Mouse (Mus musculus) layer of hippocampus, adult 11-12 months (tissue): ENCODE data around the gene Klhl42.

Experiments
- DNase-seq: peaks from one replicate; pipeline ENCODE4 v3.0.0; 2022; ENCODE audit warnings: low spot score

The Klhl42 gene

GRCm38 (mm10) chr6:147091136-147092120 lies at the start of gene Klhl42:
Klhl42 (plus strand) TSS chr6:147091379.
- DNase-seq, result peak; percentile 64

DNA sequence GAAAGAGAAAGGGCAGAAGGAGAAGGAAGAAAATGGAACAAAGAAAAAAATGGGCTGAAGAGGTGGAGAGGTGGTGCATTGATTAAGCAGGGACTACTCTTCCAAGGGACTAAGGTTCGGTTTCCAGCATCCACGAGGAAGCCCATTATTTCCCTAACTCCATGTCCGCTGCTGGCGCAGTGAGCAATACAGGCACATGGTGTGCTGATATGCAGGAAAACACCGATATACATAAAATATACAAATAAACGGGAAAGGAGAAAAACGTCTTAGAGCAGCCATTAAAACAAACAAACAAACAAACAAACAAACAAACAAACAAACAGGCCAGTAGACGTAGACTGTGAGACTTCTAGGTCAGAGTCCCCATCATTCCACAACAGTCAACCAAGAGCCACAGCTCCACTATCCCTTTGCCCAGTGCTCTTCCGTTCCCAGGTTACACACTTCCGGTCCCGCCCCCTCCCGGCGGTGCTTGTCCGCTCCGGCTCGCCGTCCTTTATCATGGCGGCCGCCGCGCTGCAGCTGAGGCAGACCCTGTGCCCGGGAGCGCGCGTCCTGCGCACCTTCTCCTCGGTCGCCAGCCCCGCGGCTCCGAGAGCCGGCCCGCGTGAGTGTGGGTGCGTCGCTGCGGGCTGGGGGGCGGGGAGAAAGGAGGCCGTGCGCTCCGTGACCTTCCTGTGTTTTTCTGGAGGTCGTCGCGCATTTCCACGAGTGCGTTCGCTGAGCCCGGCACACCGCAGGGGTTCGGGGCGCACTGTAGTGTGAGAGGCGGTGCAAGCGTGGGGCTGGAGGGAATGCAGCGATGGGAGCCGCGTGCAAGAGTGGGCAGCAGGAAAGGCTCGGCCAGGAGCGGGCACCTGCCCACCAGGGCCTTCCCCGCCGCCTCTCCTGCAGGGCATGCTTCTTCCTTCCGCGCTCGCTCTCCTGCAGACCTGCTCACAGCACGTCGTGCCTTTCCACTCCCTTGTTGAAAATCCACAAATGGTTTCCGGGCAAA lies 48.6 kb upstream of the Klhl42 start, which contains the start of gene Mrps35:
Mrps35 (plus strand) TSS at position 474 of the 1,000 bp plus-strand sequence.
- peak; percentile 91 for DNase-seq

GRCm38 (mm10) chr6:147043633-147044032 lies 47.5 kb upstream of the Klhl42 start:
- DNase-seq, result no peak

DNA sequence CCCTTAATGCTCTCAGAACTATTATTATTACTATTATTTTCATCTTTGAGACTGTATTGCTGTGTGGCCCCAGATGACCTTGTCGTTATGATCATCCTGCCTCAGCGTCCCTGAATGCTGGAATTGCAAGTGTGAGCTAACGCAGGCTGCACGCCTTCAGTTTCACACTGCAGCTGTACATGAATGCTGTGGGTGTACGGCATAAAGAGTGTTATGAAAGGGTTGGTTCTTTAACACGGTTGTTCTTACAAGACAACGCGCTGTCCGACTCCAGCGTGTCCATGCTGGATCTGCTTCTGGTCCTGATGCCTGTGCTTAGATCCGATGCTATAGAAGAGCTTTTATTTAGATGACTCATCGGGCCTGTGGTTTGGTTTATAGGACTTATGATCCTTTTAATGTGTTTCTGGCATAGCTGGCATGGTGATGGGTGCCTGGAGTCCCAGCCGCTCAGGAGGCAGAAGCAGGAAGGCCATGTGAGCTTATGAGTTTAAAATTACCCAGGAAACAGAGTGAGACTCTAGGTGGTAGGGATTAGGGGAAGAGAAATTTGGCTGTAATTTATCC lies 41.9 kb upstream of the Klhl42 start:
- DNase-seq, result no peak

DNA sequence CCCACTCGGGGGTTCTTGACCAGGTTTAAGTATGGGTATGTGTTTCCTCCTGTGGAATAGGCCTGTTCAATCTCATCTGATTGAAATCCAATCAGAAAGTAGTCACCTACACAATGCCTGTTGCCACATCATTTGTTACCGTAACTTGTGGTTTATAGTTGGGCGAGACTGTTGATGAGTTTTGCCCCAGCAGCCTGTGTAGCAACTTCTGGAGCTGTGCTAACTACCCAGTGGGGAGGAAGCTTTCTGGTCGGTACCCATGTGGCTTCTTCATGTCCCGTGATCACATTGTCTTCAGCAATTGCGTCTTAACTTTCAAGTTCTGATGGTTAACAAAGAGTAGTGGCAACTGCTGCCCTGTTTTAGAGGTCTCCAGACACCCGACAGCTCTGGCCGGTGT lies 39.5 kb upstream of the Klhl42 start:
- no peak for DNase-seq

DNA sequence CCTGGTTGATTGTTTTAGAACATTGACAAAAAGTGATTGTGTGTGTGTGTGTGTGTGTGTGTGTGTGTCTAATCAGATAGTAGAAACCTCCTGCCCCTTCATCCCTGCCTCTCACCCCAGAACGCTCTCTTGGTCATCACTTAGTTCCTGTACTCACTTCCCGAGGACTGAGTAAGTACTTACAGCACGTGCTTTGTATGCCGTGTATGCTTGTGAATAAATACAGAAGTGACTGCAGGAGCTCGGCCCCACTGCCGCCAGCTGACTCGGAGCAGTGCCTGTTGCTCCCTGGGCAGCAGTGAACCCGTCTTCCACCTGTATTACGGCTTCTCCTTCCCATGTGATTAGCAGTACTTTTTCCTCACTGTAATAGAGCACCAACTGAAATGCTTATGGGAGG lies 38.7 kb upstream of the Klhl42 start:
- DNase-seq, result no peak

DNA sequence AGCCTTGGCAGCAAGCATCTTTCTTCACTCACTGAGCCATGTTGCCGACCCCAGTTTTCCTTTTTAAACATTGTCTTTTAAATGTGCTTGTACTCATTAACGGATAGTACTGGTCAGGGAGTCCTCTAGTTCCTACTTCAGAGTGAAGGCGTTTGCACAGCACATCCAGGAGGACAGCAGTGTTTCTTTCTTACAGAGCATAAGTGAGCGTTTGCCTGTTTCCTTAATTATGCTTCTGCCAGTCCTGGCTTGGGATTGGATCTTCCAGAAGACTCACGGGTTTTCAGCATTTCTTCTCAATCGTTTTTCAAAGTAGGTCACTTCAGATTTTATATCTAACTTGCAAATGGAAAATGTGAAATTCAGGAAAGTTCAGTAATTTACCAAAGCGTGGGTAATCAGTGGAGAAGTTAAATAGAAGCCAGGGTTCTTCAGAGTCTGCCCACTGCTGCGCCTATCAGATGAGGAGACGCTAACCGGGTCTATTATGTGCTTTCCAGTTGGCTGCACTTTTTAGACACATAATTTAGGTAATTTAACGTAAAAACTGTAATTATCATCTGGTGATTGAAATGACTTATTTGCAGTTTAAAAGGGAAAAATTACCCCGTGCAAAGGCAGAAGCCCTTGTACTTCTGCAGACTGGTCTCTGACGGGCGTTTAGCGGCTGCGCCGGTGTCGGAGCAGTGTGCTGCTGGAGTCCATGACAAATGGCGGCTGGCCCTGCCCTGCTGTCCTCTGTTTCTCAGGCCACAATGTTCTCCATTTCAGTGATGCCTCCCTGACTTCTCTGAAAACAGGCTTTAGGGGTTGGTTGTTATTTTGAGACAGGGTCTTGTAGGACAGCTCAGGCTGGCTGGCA lies 37.2 kb upstream of the Klhl42 start:
- DNase-seq, result no peak

- DNase-seq, result no peak
Measured at GRCm38 (mm10) chr6:147055374-147055977, 35.7 kb upstream of the Klhl42 start.

DNA sequence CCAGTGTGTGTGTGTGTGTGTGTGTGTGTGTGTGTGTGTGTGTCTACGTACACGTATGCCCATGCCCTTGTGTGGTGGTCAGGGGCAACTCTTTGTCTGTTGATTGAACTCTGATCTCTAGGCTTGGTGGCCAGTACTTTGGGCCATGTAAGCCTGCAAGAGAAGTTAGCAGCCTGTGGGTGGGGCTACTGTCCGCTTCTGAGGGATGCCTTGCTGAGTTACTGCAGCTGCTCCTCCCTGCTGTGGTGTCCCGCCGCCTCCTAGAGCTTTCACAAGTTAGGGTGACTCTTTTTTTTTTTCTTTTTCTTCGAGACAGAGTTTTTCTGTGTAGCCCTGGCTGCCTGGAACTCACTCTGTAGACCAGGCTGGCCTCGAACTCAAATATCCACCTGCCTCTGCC lies 31.9 kb upstream of the Klhl42 start:
- no peak for DNase-seq

DNA sequence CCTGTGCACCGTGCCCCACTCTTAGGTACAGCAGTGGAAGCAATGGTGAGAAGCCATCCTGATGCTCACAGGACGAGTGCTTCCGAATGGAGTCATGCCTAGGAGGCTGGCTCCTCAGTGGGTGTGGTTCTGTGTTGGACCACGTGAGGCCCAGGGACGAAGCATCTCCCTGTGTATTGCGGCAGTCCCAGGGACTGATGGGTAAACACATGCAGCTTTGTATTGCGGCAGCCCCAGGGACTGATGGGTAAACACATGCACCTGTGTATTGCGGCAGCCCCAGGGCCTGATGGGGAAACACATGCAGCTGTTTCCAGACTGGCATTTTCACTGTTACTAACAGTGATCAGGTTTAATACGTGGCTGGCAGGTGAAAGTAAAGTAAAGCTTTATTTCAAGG lies 29.5 kb upstream of the Klhl42 start:
- no peak for DNase-seq

DNA sequence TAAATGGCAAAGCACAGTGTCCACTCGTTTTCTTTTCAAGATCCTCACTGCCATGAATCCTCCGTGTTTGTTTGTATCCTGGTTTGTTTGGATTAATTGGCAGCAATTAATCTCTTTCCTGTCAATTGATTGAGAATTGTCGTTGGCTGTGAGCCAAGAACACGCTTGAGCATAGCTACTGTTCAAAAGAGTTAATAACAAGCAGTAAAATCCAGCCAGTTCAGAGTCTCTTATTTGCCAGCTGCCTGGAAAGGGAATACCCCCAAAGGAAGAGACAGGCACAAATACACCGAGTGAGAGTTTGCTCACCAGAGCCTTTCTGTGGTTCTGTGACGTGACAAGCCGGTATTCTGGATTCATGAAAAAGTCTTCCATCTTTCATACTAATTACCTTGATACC lies 29.1 kb upstream of the Klhl42 start:
- DNase-seq, result no peak

DNA sequence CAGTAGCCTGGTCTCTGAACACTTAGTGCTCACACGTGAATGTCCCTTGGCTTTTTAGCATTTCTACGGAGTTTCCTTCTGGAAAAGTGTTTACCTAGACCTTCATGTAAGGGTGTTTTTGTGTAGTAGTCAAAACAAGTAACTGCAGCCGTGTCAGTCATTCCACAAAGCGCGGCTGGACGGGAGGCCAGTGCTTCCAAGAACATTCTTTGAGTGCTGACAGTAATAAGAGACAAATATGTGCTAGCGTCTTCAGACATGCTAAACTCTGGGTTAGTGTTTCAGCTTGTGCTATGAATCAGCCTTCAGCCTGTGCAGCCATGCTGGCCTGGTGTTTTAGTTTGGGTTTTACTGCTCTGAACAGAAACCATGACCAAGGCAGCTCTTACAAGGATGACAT lies 28.5 kb upstream of the Klhl42 start:
- DNase-seq, result no peak

GRCm38 (mm10) chr6:147064226-147064943 lies 26.8 kb upstream of the Klhl42 start:
- no peak for DNase-seq

- no peak for DNase-seq
Measured at GRCm38 (mm10) chr6:147064944-147065261, 26.3 kb upstream of the Klhl42 start.

- DNase-seq, result no peak
Measured at GRCm38 (mm10) chr6:147075808-147076387, 15.3 kb upstream of the Klhl42 start.

- DNase-seq, result no peak
Measured at GRCm38 (mm10) chr6:147076878-147077277, 14.3 kb upstream of the Klhl42 start.

DNA sequence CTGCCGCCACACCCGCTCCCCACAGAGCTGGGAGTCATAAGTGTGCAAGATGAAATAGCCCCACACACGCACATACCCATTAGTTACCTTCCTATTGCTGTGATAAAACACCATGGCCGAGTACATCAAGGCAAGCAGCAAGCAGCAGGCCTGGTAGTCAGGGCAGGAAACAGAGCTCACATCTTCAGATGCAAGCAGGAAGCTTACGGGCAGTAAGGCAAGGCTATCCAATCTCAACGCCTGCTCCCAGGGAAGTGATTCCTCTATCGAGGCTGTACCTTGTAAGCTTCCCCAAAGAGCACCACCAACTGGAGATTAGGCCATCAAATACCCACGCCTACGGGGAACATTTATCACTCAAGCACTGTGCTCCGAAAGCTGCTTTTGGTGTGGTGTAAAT lies 11.3 kb upstream of the Klhl42 start:
- no peak for DNase-seq

- DNase-seq, result no peak
Measured at GRCm38 (mm10) chr6:147085398-147086040, 5.7 kb upstream of the Klhl42 start.

DNA sequence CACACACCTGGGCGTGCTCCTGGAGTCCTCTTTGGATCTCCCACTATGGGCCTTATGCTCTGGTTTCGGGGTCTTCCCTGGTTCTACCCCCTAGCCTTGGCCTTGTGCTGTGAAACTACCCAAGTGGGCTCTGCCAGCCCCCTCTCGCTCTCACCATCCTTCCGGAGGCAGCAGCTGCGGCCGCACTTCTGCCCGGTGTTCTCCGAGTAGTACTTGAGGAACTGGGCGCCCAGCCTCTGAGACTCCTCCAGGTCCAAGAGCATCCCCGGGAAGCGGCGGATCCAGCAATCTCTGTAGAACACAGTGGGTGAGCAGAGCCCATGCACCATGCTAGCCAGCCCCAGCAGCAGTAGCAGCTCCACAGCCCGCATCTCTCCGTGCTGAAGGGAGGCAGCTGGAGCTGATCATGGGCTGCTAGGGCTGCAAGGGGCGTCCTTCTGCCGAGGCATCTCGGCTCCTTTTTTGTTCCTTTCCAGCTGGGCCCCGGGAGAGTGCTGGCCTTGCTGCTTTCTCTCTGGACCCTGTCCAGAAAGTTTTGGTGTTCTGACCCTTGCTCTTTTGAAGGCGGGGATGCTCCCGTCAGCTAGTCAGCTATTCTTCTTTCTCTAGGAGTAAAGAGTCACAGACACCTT lies 4.5 kb upstream of the Klhl42 start, which contains the start of gene Mansc4:
Mansc4 (minus strand) TSS at position 439 of the 632 bp plus-strand sequence.
- no peak for DNase-seq
